Mouse (Mus musculus) ES-Bruce4 (cell line): ENCODE results near the gene Krt36.

Experiments
- CTCF ChIP-seq: IDR thresholded peaks from one replicate; pipeline ENCODE4 v1.8.1; 2011; ENCODE audit warnings: low read depth, low read length
- EP300 ChIP-seq: IDR thresholded peaks from 2 replicates; pipeline ENCODE4 v1.6.1; 2011; ENCODE audit warnings: low read depth, low read length; ENCODE audit not compliant: insufficient read depth
- POLR2A ChIP-seq: IDR thresholded peaks from one replicate; pipeline ENCODE4 v1.8.1; 2011; ENCODE audit warnings: low read length; ENCODE audit not compliant: insufficient read depth

DNA sequence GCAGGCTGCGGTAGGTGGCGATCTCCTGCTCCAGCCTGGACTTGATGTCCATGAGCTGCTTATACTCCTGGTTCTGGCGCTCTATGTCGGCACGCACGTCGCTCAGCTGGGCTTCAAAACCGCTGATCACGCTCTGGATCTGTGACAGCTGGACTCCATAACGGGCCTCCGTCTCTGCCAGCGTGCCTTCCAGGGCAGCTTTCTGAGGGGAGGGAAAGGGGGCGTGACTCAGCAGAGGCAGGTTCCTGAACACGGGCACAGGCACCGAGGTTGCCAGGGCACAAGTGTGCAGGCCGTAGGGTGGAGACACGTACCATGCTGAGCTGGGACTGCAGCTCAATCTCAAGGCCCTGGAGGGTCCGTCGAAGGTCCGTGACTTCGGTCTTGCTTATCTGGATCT is 35.5 kb upstream of the Krt36 start:
- TF ChIP-seq POLR2A = no peak
- no peak for TF ChIP-seq CTCF
- TF ChIP-seq EP300 = no peak
